Mouse (Mus musculus): Measurements from ENCODE around the gene Dop1a. TPM values are rescaled to one million over a fixed set of nuclear protein-coding genes. Genes with fewer than 3 reads are reported as not detected.

Dop1a gene
- polyA plus RNA-seq, 1 experiment from 2014 or later = 9.2 TPM

DNA sequence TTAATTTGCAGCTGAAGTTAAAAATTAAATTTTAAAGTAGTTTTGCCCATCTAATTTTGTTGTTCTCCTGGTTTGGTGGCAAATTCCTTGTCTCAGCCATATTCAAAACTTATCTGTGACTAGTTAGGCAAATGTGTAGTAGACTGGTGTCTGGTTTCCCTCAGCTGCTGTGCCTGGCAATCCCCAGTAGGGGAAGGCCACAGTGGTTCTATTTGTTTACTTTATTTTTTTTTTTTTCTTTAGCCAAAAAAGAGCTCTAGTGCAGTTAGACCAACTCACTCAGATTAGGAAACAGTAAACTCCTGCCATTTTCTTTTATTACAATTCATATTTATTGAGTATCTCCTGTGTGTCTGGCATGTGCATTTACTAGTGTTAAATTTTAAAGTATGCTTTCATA lies 55.4 kb downstream of the Dop1a start:
- no peak for DNase-seq (ENCODE audit: extremely low spot score, low spot score)
- peaks cover 13% of the 10 kb centered on the region; the same call in 1 of the 2 replicates for H3K36me3 ChIP-seq (replicated peaks)
- no peaks in the 10 kb centered on the region for H3K4me1 ChIP-seq
- H3K4me3 ChIP-seq = no peak overlapping the region
- no peaks in the 10 kb centered on the region for H3K9me3 ChIP-seq
- no peak overlapping the region for H3K27ac ChIP-seq
- H3K27me3 ChIP-seq (ENCODE audit: poor library complexity, severe bottlenecking) = no peaks in the 10 kb centered on the region

DNA sequence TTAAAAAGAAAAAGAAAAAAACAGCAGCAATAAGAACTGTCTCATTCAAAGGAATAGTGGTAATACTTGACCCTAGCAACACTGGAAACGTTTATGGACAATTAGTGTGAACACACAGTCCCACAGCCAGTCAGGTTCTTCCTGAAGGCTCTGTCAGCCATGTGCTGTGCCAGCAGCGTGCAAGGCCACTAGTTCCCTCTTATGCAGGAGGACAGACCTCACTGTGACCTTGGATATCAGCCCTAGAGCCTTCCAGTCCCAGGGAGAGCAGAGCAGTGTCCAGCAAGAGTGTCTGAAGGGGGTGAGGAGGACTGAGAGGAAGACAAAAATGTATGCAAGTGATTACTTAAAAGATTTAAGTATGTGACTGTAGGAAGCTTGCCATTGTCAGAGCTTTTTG lies 58.6 kb downstream of the Dop1a start:
- Histone ChIP-seq H3K4me3 (no peak overlapping the region), H3K4me1 (no peaks in the 10 kb centered on the region), H3K27me3 (ENCODE audit: poor library complexity, severe bottlenecking) (no peaks in the 10 kb centered on the region), H3K9me3 (no peaks in the 10 kb centered on the region), H3K27ac (no peak overlapping the region), H3K36me3 (replicated peaks) (peaks cover 9% of the 10 kb centered on the region; the same call in 1 of the 2 replicates)
- WGBS = 83% methylated on average over 2 of the region's 2 CpGs
- DNase-seq (ENCODE audit: extremely low spot score, low spot score) = no peak

DNA sequence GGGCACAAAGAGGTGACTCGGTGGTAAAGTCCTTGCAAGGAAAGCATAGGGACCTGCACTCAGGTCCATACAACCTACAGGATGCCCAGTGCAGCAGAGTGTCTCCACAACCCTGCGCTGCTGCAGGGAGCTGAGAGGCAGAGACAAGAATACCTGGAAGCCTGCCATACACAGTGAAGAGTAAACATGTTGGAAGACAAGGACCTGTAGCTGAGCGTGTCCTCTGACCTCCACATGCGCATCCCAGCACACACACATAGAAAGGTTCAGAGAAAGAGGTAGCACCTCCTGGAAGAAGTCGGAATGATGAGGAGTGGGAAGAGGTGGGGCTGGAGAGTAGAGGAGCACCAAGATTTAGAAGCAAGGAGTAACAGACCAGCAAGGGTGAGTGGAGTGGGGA lies 67.1 kb downstream of the Dop1a start:
- Histone ChIP-seq H3K27ac (no peak overlapping the region), H3K9me3 (no peaks in the 10 kb centered on the region), H3K36me3 (replicated peaks) (peaks cover 12% of the 10 kb centered on the region), H3K4me3 (no peak overlapping the region), H3K27me3 (ENCODE audit: poor library complexity, severe bottlenecking) (no peaks in the 10 kb centered on the region), H3K4me1 (no peaks in the 10 kb centered on the region)
- no peak for DNase-seq (ENCODE audit: extremely low spot score, low spot score)
- WGBS = 91% methylated on average over 5 of the region's 5 CpGs

DNA sequence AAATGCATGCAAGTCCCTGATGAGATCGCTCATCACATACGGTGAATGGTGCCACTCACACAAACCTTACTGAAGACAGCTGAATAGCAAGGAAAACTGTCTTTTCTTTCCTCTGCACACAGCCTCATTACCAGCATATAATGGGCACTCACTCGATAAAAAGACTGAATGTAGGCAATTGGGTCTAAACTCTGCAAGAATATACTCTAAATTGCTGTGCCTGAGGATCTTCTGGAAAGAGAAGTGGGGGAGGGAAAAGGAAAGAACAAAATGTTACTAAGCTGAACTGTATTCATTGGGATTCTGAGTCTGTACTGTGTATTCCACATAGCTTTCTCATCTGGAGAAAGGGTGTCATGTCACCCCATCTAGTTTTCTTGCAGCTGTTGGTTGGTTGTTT lies 76.5 kb downstream of the Dop1a start:
- no peak overlapping the region for H3K27ac ChIP-seq
- peaks cover 45% of the 10 kb centered on the region for H3K36me3 ChIP-seq (replicated peaks)

DNA sequence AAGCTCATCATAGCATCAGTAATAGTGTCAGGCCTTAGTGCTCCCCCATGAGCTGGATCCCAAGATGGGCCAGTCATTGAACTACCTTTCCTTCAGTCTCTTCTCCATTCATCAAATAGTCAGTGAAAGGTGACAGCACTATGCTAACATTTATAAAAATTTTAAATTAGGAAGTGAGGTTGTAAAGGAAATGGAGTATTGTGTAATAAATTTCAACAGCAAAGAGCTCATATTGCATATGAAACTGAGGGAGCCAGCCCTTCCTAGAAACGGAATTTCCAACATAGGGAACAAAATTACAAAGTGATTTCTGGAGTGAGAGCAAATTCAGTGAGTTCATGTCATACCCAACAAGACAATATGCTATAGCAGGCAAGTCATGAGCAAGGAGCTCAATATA lies 77.6 kb downstream of the Dop1a start:
- Histone ChIP-seq H3K9me3 (no peaks in the 10 kb centered on the region), H3K36me3 (replicated peaks) (peaks cover 57% of the 10 kb centered on the region), H3K27me3 (ENCODE audit: poor library complexity, severe bottlenecking) (no peaks in the 10 kb centered on the region), H3K27ac (no peak overlapping the region), H3K4me3 (no peak overlapping the region), H3K4me1 (peaks cover 3% of the 10 kb centered on the region; the same call in 1 of the 2 replicates)
- 83% methylated on average over 1 of the region's 1 CpGs for whole genome bisulfite sequencing
- DNase-seq (ENCODE audit: extremely low spot score, low spot score) = no peak

More for the DNA sequence above, 76.5 kb downstream of the Dop1a start:
- H3K27me3 ChIP-seq (ENCODE audit: poor library complexity, severe bottlenecking) = no peaks in the 10 kb centered on the region
- peaks cover 3% of the 10 kb centered on the region; the same call in 1 of the 2 replicates for H3K4me1 ChIP-seq
- no peak overlapping the region for H3K4me3 ChIP-seq
- H3K9me3 ChIP-seq = no peaks in the 10 kb centered on the region
- 92% methylated on average over 3 of the region's 3 CpGs for WGBS
- no peak for DNase-seq (ENCODE audit: extremely low spot score, low spot score)

DNA sequence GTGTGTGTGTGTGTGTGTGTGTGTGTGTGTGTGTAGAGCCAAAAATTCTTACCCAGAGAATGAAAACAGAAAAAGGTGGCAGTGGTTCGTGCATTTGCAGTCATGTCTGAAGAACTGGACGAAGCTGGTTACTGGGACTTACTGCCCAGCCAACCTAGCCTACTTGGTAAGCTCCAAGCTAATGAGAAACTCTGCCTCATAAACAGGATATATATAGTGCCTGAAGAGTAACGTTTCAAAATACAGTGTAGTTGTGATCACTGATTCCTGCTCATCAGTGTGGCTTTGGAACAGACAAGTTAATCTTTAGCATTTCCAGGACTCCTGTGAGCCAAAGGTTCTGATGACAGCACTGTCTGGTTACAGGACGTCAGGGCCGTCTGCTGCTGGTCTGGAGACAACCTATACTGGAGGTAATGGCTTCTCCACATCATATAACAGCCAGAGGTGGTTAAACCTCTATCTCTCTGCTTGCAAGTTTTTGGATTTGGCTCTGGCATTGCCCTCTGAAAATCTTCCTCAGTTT lies 82.7 kb downstream of the Dop1a start:
- peaks cover 51% of the 10 kb centered on the region for H3K36me3 ChIP-seq (replicated peaks)
- 91% methylated on average over 5 of the region's 5 CpGs for WGBS

DNA sequence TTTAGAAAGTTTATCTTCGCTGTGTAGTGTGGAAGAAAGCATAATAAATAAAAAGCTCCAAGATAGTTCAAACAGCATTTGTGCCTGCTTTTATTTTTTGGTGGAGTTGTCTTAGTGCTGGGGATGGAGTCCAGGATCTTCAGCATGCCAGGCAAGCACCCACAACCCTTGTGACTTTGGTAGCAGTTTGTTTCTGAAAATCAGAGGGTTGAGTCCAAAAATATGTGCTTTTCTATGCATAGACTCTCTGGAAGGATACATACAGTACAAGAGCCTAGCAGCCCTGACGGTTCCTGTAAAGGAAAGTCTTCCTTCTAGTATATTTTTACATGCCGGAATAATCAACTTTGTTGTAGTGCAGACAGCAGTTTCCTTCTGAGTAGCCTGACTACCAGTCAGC lies 83.8 kb downstream of the Dop1a start:
- no peaks in the 10 kb centered on the region for H3K4me1 ChIP-seq
- no peaks in the 10 kb centered on the region for H3K27me3 ChIP-seq (ENCODE audit: poor library complexity, severe bottlenecking)
- peaks cover 60% of the 10 kb centered on the region for H3K36me3 ChIP-seq (replicated peaks)
- H3K27ac ChIP-seq = no peak overlapping the region
- no peak for DNase-seq (ENCODE audit: extremely low spot score, low spot score)
- H3K4me3 ChIP-seq = no peak overlapping the region
- WGBS = 88% methylated on average over 3 of the region's 3 CpGs
- no peaks in the 10 kb centered on the region for H3K9me3 ChIP-seq

More for the DNA sequence above, 82.7 kb downstream of the Dop1a start:
- Histone ChIP-seq H3K4me1 (no peaks in the 10 kb centered on the region), H3K27me3 (ENCODE audit: poor library complexity, severe bottlenecking) (no peaks in the 10 kb centered on the region), H3K27ac (no peak overlapping the region), H3K4me3 (no peak overlapping the region), H3K9me3 (no peaks in the 10 kb centered on the region)
- no peak for DNase-seq (ENCODE audit: extremely low spot score, low spot score)

DNA sequence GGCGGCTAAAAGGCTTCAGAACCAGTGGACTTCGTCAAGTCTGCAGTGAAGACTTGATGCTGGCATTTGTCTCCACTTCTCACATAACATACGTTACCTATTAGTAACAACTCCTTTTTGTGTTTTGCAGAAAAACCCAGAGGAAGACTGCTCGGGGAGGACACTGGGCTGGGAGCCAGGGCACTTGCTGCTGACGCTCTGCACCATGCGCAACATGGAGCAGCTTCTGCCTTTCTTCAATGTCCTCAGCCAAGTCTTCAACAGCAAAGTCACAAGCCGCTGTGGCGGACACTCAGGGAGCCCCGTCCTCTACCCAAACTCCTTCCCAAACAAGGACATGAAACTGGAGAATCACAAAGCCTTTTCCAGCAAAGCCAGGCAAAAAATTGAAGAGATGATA lies 86.9 kb downstream of the Dop1a start:
- DNase-seq (ENCODE audit: extremely low spot score, low spot score) = no peak
- H3K4me1 ChIP-seq = no peaks in the 10 kb centered on the region
- peaks cover 81% of the 10 kb centered on the region for H3K36me3 ChIP-seq (replicated peaks)
- H3K27ac ChIP-seq = no peak overlapping the region
- H3K9me3 ChIP-seq = no peaks in the 10 kb centered on the region
- no peaks in the 10 kb centered on the region for H3K27me3 ChIP-seq (ENCODE audit: poor library complexity, severe bottlenecking)
- H3K4me3 ChIP-seq = no peak overlapping the region
- WGBS = 89% methylated on average over 9 of the region's 9 CpGs

DNA sequence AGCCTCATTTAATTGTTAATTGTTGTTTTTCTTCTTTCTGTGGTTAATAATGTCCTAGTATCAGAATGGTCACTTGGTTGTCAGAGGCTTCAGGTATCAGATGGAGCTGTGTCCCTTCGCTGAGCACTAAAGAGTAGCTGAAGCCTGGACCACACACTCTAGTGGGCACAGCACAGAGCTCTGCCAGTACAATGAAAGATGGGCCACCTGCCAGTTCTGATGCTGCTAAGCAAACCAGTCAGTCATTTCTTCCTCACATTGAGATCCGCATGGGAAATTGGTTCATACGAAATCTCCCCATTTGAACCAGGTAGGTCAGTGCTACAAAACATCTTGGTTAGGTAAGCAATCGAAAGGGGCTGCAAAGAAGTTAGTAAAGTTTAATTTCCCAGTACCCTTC lies 87.7 kb downstream of the Dop1a start:
- H3K4me3 ChIP-seq = no peak overlapping the region
- no peaks in the 10 kb centered on the region for H3K27me3 ChIP-seq (ENCODE audit: poor library complexity, severe bottlenecking)
- no peak overlapping the region for H3K27ac ChIP-seq
- WGBS = 96% methylated on average over 4 of the region's 4 CpGs
- H3K9me3 ChIP-seq = no peaks in the 10 kb centered on the region
- H3K36me3 ChIP-seq (replicated peaks) = peaks cover 81% of the 10 kb centered on the region
- no peak for DNase-seq (ENCODE audit: extremely low spot score, low spot score)
- H3K4me1 ChIP-seq = no peaks in the 10 kb centered on the region

DNA sequence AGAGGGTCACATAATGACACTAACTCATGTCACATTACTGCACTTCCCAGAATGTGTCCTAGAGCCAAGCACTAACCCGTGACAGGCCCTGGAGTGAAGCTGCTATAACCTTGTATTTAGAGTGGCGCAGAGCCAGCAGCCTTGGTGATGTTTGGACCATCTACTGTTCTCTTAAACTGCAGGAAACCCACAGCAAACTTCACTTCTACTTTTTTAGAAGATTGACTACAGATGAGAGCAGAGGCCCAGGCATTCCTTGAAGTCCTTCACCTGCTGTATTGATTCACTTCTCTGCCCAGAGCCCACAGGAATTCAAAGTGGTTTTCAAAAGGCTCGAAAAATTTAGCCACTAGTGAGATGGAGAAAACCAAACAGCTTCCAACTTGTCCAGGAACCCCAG lies 93.6 kb downstream of the Dop1a start:
- H3K27ac ChIP-seq = no peak overlapping the region
- no peaks in the 10 kb centered on the region for H3K27me3 ChIP-seq (ENCODE audit: poor library complexity, severe bottlenecking)
- no peak for DNase-seq (ENCODE audit: extremely low spot score, low spot score)
- no peaks in the 10 kb centered on the region for H3K9me3 ChIP-seq
- H3K36me3 ChIP-seq (replicated peaks) = peaks cover 93% of the 10 kb centered on the region
- 92% methylated on average over 3 of the region's 3 CpGs for WGBS
- no peaks in the 10 kb centered on the region for H3K4me1 ChIP-seq
- H3K4me3 ChIP-seq = no peak overlapping the region

DNA sequence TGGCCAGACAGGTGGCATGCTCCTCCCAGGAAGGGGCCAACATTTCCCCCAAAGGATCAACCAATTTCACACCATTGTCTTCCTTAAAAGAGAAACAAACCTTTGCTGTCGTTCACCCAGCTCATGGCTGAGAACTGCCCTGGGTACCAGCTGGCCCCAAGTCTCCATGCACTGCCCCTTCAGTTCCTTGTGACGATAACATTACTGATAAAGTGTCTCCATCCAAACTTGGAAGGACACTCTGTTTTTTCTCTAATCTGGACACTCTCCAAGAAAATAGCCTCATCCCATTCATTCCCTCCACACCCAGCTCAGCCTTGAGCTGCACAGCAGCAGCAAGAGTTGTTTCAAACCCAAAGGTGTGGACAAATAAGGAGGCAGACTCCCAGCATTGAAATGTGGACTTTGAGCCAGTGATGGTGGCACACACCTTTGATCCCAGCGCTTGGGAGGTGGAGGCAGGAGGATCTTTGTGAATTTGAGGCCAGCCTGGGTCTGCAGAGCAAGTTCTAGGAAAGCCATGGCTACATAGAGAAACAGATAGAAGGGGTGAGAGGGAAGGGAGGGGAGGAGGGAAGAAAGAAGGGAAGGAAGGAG lies 102.5 kb downstream of the Dop1a start:
- H3K9me3 ChIP-seq = no peaks in the 10 kb centered on the region
- no peak for DNase-seq (ENCODE audit: extremely low spot score, low spot score)
- peaks cover 22% of the 10 kb centered on the region for H3K4me1 ChIP-seq
- H3K36me3 ChIP-seq (replicated peaks) = peaks cover 41% of the 10 kb centered on the region
- 94% methylated on average over 3 of the region's 3 CpGs for WGBS
- H3K4me3 ChIP-seq = no peak overlapping the region
- H3K27me3 ChIP-seq (ENCODE audit: poor library complexity, severe bottlenecking) = no peaks in the 10 kb centered on the region
- no peak overlapping the region for H3K27ac ChIP-seq

DNA sequence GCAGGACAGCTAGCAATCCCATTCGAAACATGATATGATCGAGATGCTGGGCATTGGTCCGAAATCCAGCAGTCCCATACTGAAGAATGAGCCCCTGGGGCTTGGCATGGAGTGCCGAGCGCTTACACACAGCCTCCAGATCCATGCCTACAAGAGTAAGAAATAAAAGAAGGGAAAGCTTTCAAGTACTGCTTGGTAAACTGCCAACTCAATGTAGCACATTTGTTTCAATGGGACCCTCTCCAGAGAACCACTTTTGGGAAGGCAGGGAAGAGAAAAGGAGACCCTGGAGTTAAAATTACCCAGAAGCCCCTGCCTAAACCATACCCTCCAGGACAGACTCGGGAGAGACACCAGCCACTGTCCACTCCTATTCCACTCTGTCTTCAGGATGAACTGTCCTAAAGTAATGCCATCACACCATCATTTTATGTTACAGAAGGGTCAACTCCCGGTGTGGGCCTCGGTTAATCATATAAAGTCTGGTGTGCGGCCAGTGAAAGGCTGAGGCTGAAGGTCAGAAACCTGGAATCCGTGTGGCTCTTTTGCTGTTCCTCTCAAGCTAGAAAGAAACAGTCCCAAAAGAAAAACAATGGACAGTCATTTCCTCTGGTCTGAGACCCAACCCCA lies 103.4 kb downstream of the Dop1a start:
- Histone ChIP-seq H3K9me3 (no peaks in the 10 kb centered on the region), H3K4me3 (peak overlapping the region; percentile 74; the same call in 1 of the 2 replicates), H3K27me3 (ENCODE audit: poor library complexity, severe bottlenecking) (no peaks in the 10 kb centered on the region), H3K36me3 (replicated peaks) (peaks cover 31% of the 10 kb centered on the region), H3K27ac (no peak overlapping the region), H3K4me1 (peaks cover 22% of the 10 kb centered on the region)
- no peak for DNase-seq (ENCODE audit: extremely low spot score, low spot score)
- 89% methylated on average over 10 of the region's 10 CpGs for WGBS

DNA sequence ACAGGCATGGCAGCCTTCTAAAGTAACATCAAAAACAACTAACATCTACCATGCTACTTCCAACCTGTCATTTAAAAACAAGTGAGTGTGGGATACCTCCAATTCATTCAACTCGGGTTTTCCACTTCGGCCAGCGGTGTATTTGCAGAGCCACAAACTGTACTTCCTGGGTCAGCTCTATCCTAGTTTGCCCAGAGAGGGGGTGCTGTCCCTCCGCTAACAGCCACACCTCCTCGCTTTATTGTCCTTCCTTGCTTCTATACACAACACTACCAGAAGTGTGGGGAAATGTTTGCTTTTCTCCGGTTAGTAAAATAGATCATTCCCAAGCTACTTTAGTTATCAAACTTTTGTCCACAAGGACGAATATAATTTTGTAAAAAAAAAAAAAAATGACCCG lies 104.0 kb downstream of the Dop1a start:
- no peaks in the 10 kb centered on the region for H3K9me3 ChIP-seq
- H3K4me1 ChIP-seq = peaks cover 22% of the 10 kb centered on the region
- peak overlapping the region; percentile 74 for H3K4me3 ChIP-seq
- 25% methylated on average over 8 of the region's 8 CpGs for WGBS
- no peak for DNase-seq (ENCODE audit: extremely low spot score, low spot score)
- no peak overlapping the region for H3K27ac ChIP-seq
- no peaks in the 10 kb centered on the region for H3K27me3 ChIP-seq (ENCODE audit: poor library complexity, severe bottlenecking)
- H3K36me3 ChIP-seq (replicated peaks) = peaks cover 25% of the 10 kb centered on the region

Measured in forebrain, embryonic 10.5 days (tissue).